9 mouse cellular contexts compared by ENCODE assay signal in genomic region chr14:115092510-115092909, GRCm38 (mm10). TPM values are rescaled to one million over a fixed set of nuclear protein-coding genes. Genes with fewer than 3 reads are reported as not detected.
DNase-seq lines count a peak whose midpoint lies in the region; ATAC-seq and TF ChIP-seq lines count a peak whose summit lies in the region.
"Had no signal": no experiment of that assay in that cellular context is flagged by ENCODE, and none has a peak within 500 bp of the region (broad histone marks: within the 10 kb centered on the region; RNA-seq: fewer than 3 reads in every experiment).

No protein-coding gene starts in this region.

- no peaks in the 10 kb centered on the region for H3K36me3 ChIP-seq in heart, postnatal 0 days (replicated peaks; ENCODE audit: control insufficient read depth, insufficient read depth, low read length)
- no peaks in the 10 kb centered on the region for H3K36me3 ChIP-seq in liver, embryonic 11.5 days (ENCODE audit: control insufficient read depth, insufficient read depth, low read length)
- H3K36me3 ChIP-seq in neural tube, embryonic 14.5 days (ENCODE audit: control insufficient read depth, insufficient read depth, low read length) = no peaks in the 10 kb centered on the region

- H3K4me2 ChIP-seq in heart, postnatal 0 days (ENCODE audit: low read depth, low read length) = peak overlapping the region; percentile 74
- peak overlapping the region; percentile 94 for H3K4me2 ChIP-seq in liver, embryonic 11.5 days
- peak overlapping the region; percentile 89 for H3K4me2 ChIP-seq in neural tube, embryonic 14.5 days (ENCODE audit: low read depth, low read length)

- no peak for TF ChIP-seq EP300 in heart, postnatal 0 days (IDR thresholded peaks at IDR 0.05; ENCODE audit: low read depth)

- no peaks in the 10 kb centered on the region for H3K4me1 ChIP-seq in heart, postnatal 0 days (ENCODE audit: control insufficient read depth, insufficient read depth)
- no peaks in the 10 kb centered on the region; the same call in 1 of the 2 replicates for H3K4me1 ChIP-seq in liver, embryonic 11.5 days (replicated peaks; ENCODE audit: control insufficient read depth, insufficient read depth, low read length)
- H3K4me1 ChIP-seq in neural tube, embryonic 14.5 days (ENCODE audit: control insufficient read depth, insufficient read depth, low read length) = no peaks in the 10 kb centered on the region

- no peak overlapping the region for H3K9ac ChIP-seq in heart, postnatal 0 days (replicated peaks; ENCODE audit: low read depth, low read length)
- no peak overlapping the region for H3K9ac ChIP-seq in liver, embryonic 11.5 days (ENCODE audit: low read depth, low read length)
- peak overlapping the region; percentile 57 for H3K9ac ChIP-seq in neural tube, embryonic 14.5 days (replicated peaks; ENCODE audit: low read depth, low read length)

- ATAC-seq in common myeloid progenitor, adult 5-6 weeks (replicated peaks; ENCODE audit: low read depth, poor library complexity, severe bottlenecking) = peak; percentile 9
- 0 out of 2 replicates have a peak, but pooled peaks have one; percentile 25 for ATAC-seq in heart, postnatal 0 days (ENCODE audit: insufficient read depth, low read depth)
- ATAC-seq in liver, embryonic 11.5 days (replicated peaks; ENCODE audit: low FRiP score) = peak; percentile 9; the same call in 1 of the 2 replicates
- ATAC-seq in neural tube, embryonic 14.5 days (ENCODE audit: low read depth) = peak; percentile 70

- no peak for DNase-seq in layer of hippocampus, adult 2 months (ENCODE audit: low spot score in 2 of 2)
- DNase-seq in layer of hippocampus, adult 18-20 months (ENCODE audit: low spot score in 2 of 2) = no peak
- no peak for DNase-seq in heart, postnatal 0 days (ENCODE audit: low spot score)
- peak; percentile 37 for DNase-seq in liver, embryonic 11.5 days (ENCODE audit: low spot score)
- DNase-seq in left cerebral cortex, postnatal 4 days = no peak
- DNase-seq in cerebellum, postnatal 14 days = no peak

- intact Hi-C loops in left cerebral cortex, postnatal 4 days (cut with DNase I) = no loop called here

- no peaks in the 10 kb centered on the region for H3K9me3 ChIP-seq in heart, postnatal 0 days (replicated peaks; ENCODE audit: control insufficient read depth, low read length)
- H3K9me3 ChIP-seq in liver, embryonic 11.5 days (ENCODE audit: control insufficient read depth, low read length) = no peaks in the 10 kb centered on the region
- H3K9me3 ChIP-seq in neural tube, embryonic 14.5 days (ENCODE audit: control insufficient read depth, low read length) = no peaks in the 10 kb centered on the region

- 1% methylated on average over 33 of the region's 33 CpGs for WGBS in heart, postnatal 0 days
- WGBS in liver, embryonic 11.5 days = under 1% methylated on average over 33 of the region's 33 CpGs
- WGBS in neural tube, embryonic 14.5 days = 0% methylated on average over 33 of the region's 33 CpGs

- peak overlapping the region; percentile 78 for H3K4me3 ChIP-seq in layer of hippocampus, adult 2 months
- peak overlapping the region; percentile 52 for H3K4me3 ChIP-seq in heart, postnatal 0 days (ENCODE audit: low read depth, low read length)
- H3K4me3 ChIP-seq in liver, embryonic 11.5 days (ENCODE audit: low read depth, low read length) = peak overlapping the region; percentile 63
- peak overlapping the region; percentile 65 for H3K4me3 ChIP-seq in neural tube, embryonic 14.5 days (ENCODE audit: low read depth, low read length)

- no peak for TF ChIP-seq CTCF in layer of hippocampus, adult 2 months (conservative IDR thresholded peaks at IDR 0.05)
- TF ChIP-seq CTCF in heart, postnatal 0 days (IDR thresholded peaks at IDR 0.05; ENCODE audit: low read depth) = no peak

- peak overlapping the region; percentile 84 for H3K27ac ChIP-seq in layer of hippocampus, adult 2 months
- H3K27ac ChIP-seq in heart, postnatal 0 days (ENCODE audit: low read depth) = no peak overlapping the region
- H3K27ac ChIP-seq in liver, embryonic 11.5 days (ENCODE audit: low read depth, low read length) = no peak overlapping the region
- H3K27ac ChIP-seq in neural tube, embryonic 14.5 days (ENCODE audit: low read depth, low read length) = no peak overlapping the region
- H3K27ac ChIP-seq: macrophage had no signal

- H3K27me3 ChIP-seq in heart, postnatal 0 days (ENCODE audit: control insufficient read depth, insufficient read depth, low read length) = peaks cover 34% of the 10 kb centered on the region
- H3K27me3 ChIP-seq in liver, embryonic 11.5 days (replicated peaks; ENCODE audit: control insufficient read depth, insufficient read depth, low read length) = peaks cover 29% of the 10 kb centered on the region
- H3K27me3 ChIP-seq in neural tube, embryonic 14.5 days (ENCODE audit: control insufficient read depth, insufficient read depth, low read length) = peaks cover 17% of the 10 kb centered on the region

RNA-seq across cellular contexts. Expression of gene Gpc5, which starts 0.5 kb away (rescaled TPM):
- total RNA-seq in layer of hippocampus, adult 2 months (2021) = 10 to 100 TPM; 38.3 to 42.3 TPM
- total RNA-seq in layer of hippocampus, adult 18-20 months (2021) = 10 to 100 TPM; 35.6 to 36.1 TPM
- total RNA-seq in common myeloid progenitor, adult 5-6 weeks (2017) = not detected in 2 replicates
- total RNA-seq in heart, postnatal 0 days (2014; rRNA removed; ENCODE audit: low replicate concordance) = not detected in 2 replicates
- not detected in 2 replicates for polyA plus RNA-seq in heart, postnatal 0 days (2015; fragmentation: Nextera tagmentation; extraction: Ambion mirVana)
- 0.12 TPM in 1 of 2 replicates, not detected in the other for polyA plus RNA-seq in liver, embryonic 11.5 days (2014; fragmentation: Nextera tagmentation; extraction: Ambion mirVana)
- polyA plus RNA-seq in neural tube, embryonic 14.5 days (2014; fragmentation: Nextera tagmentation; extraction: Ambion mirVana) = 18.5 and 28.6 TPM in 2 replicates
- 10 to 100 TPM; 26.6 to 31.1 TPM for total RNA-seq in left cerebral cortex, postnatal 4 days (2021)
- polyA plus RNA-seq: macrophage had no signal

Comparison
In these comparisons a context has a peak if more than half of its experiments do, and no peak if none do; other contexts are left out.
1. ATAC-seq: peak in every context shown above with its lines; median percentile 70 in neural tube, embryonic 14.5 days; 25 in heart, postnatal 0 days; 9 in common myeloid progenitor, adult 5-6 weeks; 9 in liver, embryonic 11.5 days.
2. RNA of gene Gpc5, which starts 0.5 kb away (total RNA-seq): 38.3 to 42.3 TPM in layer of hippocampus, adult 2 months, 35.6 to 36.1 TPM in layer of hippocampus, adult 18-20 months and 26.6 to 31.1 TPM in left cerebral cortex, postnatal 4 days; not detected in common myeloid progenitor, adult 5-6 weeks and not detected in heart, postnatal 0 days; every median in the first group is over 10 times any median in the second.
3. Peak in every context shown above with its lines, with median percentiles within 50 percentile points of each other: H3K4me3 ChIP-seq and H3K4me2 ChIP-seq.